Mouse (Mus musculus): ENCODE data around the gene Smagp. TPM values are rescaled to one million over a fixed set of nuclear protein-coding genes. Genes with fewer than 3 reads are reported as not detected.

Gene Smagp
- polyA plus RNA-seq, 1 experiment from 2014 or later: 3.2 TPM

DNA sequence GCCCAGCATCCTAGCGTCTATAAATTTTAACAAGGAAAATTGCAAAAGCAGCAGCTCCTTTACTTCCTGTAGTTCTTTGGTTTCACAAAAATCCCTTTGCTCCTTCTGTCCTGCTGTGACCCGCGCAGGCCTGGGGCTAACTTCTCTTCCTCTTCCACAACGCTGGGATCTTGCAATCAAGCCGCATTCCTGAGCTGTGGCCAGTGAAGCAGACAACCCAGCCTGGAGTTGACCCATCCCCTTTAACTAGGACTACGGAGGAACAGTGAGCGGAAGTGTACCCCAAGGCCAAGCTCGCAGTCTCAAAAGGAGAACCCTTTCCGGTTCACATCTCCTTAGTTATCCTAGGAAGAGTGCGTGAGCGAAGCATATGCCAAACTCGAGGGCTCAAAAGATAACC lies 41.8 kb upstream of the Smagp start:
- H3K4me2 ChIP-seq (ENCODE audit: low read length): no peak overlapping the region
- H3K4me1 ChIP-seq (ENCODE audit: control insufficient read depth, insufficient read depth, low read length): no peaks in the 10 kb centered on the region
- WGBS: 82% methylated on average over 12 of the region's 12 CpGs
- no peak overlapping the region for H3K4me3 ChIP-seq (ENCODE audit: low read depth, low read length)
- H3K36me3 ChIP-seq (ENCODE audit: control insufficient read depth, insufficient read depth, low read length): no peaks in the 10 kb centered on the region
- no peak for ATAC-seq
- H3K9ac ChIP-seq (ENCODE audit: low read depth, low read length): no peak overlapping the region
- H3K9me3 ChIP-seq (replicated peaks; ENCODE audit: control insufficient read depth, low read length, poor library complexity, severe bottlenecking): no peaks in the 10 kb centered on the region
- H3K27ac ChIP-seq (ENCODE audit: low read length): no peak overlapping the region
- H3K27me3 ChIP-seq (ENCODE audit: control insufficient read depth, insufficient read depth, low read depth, low read length): no peaks in the 10 kb centered on the region

DNA sequence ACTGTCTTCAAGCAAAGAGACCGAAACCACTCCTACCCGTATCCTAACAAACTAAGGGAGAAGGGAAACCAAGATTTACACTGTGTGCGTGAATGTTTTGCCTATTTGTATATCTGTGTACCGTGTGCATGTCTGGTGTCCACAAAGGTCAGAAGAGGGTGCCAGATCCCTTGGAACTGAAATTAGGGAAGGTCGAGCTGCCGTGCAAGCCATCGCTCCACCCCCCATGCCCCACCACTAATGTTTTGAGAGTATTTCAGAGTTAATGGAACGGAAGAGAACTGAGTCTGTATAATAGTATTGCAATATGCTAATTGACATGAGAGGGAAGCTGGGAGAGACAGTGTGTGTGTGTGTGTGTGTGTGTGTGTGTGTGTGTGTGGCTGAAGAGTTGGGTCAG lies 40.9 kb upstream of the Smagp start:
- H3K4me3 ChIP-seq (ENCODE audit: low read depth, low read length): no peak overlapping the region
- no peak overlapping the region for H3K27ac ChIP-seq (ENCODE audit: low read length)
- ATAC-seq: no peak
- 86% methylated on average over 8 of the region's 8 CpGs for WGBS
- no peaks in the 10 kb centered on the region for H3K4me1 ChIP-seq (ENCODE audit: control insufficient read depth, insufficient read depth, low read length)
- H3K9me3 ChIP-seq (replicated peaks; ENCODE audit: control insufficient read depth, low read length, poor library complexity, severe bottlenecking): no peaks in the 10 kb centered on the region
- H3K27me3 ChIP-seq (ENCODE audit: control insufficient read depth, insufficient read depth, low read depth, low read length): no peaks in the 10 kb centered on the region
- no peak overlapping the region for H3K9ac ChIP-seq (ENCODE audit: low read depth, low read length)
- H3K4me2 ChIP-seq (ENCODE audit: low read length): no peak overlapping the region
- H3K36me3 ChIP-seq (ENCODE audit: control insufficient read depth, insufficient read depth, low read length): no peaks in the 10 kb centered on the region

DNA sequence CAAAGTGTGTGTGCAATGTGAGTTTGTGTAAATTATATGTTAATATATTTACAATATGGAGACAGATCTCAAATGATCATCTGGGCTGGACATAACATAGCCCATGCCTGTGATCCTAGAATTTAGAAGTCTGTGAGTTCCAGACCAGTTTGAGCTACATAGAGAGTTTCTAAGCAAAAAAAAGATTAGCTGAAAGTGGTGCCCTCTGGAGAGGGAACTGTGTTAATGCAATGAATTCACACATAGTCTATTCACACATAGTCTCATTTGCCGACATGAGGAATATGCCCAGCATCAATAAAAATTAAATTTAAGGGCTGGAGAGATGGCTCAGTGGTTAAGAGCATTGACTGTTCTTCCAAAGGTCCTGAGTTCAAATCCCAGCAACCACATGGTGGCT lies 39.8 kb upstream of the Smagp start:
- H3K36me3 ChIP-seq (ENCODE audit: control insufficient read depth, insufficient read depth, low read length): no peaks in the 10 kb centered on the region
- H3K27ac ChIP-seq (ENCODE audit: low read length): no peak overlapping the region

DNA sequence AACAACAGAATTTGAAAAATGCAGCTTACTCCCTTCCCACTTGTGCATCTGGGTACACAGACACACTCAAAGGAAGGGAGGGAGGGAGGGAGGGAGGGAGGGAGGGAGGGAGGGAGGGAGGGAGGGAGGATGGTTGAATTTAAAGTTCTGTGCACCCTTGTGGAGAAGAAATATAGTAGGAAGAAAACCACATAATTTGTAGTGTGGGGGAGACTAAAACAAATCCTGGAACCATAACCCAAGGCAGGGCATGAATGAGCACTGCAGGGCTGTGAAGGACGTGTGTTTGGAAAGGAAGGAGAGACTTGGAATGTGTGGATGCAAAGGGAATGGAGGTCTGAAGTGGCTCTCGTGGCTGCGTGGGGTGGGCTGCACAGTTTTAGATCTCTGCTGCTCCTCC lies 38.7 kb upstream of the Smagp start:
- Histone ChIP-seq H3K4me2 (ENCODE audit: low read length) (no peak overlapping the region), H3K4me1 (ENCODE audit: control insufficient read depth, insufficient read depth, low read length) (no peaks in the 10 kb centered on the region), H3K9me3 (replicated peaks; ENCODE audit: control insufficient read depth, low read length, poor library complexity, severe bottlenecking) (no peaks in the 10 kb centered on the region), H3K9ac (ENCODE audit: low read depth, low read length) (no peak overlapping the region), H3K27me3 (ENCODE audit: control insufficient read depth, insufficient read depth, low read depth, low read length) (no peaks in the 10 kb centered on the region), H3K27ac (ENCODE audit: low read length) (no peak overlapping the region), H3K36me3 (ENCODE audit: control insufficient read depth, insufficient read depth, low read length) (no peaks in the 10 kb centered on the region), H3K4me3 (ENCODE audit: low read depth, low read length) (no peak overlapping the region)
- ATAC-seq: no peak
- WGBS: 69% methylated on average over 3 of the region's 3 CpGs

More for the DNA sequence above, 39.8 kb upstream of the Smagp start:
- Histone ChIP-seq H3K9me3 (replicated peaks; ENCODE audit: control insufficient read depth, low read length, poor library complexity, severe bottlenecking) (no peaks in the 10 kb centered on the region), H3K27me3 (ENCODE audit: control insufficient read depth, insufficient read depth, low read depth, low read length) (no peaks in the 10 kb centered on the region), H3K9ac (ENCODE audit: low read depth, low read length) (no peak overlapping the region), H3K4me1 (ENCODE audit: control insufficient read depth, insufficient read depth, low read length) (no peaks in the 10 kb centered on the region), H3K4me3 (ENCODE audit: low read depth, low read length) (no peak overlapping the region), H3K4me2 (ENCODE audit: low read length) (no peak overlapping the region)
- WGBS: 91% methylated on average over 1 of the region's 1 CpGs
- no peak for ATAC-seq

DNA sequence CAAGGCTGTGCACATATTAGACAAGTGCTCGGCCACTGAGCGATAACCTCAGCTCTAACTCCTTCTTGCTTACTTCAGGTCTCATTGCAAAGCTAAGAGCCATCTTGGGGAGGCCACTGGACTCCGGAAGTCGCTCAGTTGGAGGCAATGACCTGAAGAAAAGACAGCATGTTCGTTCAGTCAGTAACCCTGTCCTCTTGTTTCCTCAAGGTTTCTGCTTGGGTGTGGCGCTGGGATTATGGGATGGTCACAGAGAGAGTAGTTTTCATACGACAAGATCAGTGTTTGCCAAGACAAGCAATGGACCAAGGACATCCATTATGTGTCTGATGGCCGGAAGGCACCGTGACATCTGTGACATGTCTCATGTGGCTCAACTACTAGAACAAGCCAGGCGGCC lies 37.8 kb upstream of the Smagp start:
- Histone ChIP-seq H3K27ac (ENCODE audit: low read length) (no peak overlapping the region), H3K4me2 (ENCODE audit: low read length) (no peak overlapping the region), H3K9me3 (replicated peaks; ENCODE audit: control insufficient read depth, low read length, poor library complexity, severe bottlenecking) (no peaks in the 10 kb centered on the region), H3K27me3 (ENCODE audit: control insufficient read depth, insufficient read depth, low read depth, low read length) (no peaks in the 10 kb centered on the region), H3K9ac (ENCODE audit: low read depth, low read length) (no peak overlapping the region), H3K4me1 (ENCODE audit: control insufficient read depth, insufficient read depth, low read length) (no peaks in the 10 kb centered on the region), H3K36me3 (ENCODE audit: control insufficient read depth, insufficient read depth, low read length) (no peaks in the 10 kb centered on the region), H3K4me3 (ENCODE audit: low read depth, low read length) (no peak overlapping the region)
- ATAC-seq: no peak
- 86% methylated on average over 10 of the region's 10 CpGs for WGBS

DNA sequence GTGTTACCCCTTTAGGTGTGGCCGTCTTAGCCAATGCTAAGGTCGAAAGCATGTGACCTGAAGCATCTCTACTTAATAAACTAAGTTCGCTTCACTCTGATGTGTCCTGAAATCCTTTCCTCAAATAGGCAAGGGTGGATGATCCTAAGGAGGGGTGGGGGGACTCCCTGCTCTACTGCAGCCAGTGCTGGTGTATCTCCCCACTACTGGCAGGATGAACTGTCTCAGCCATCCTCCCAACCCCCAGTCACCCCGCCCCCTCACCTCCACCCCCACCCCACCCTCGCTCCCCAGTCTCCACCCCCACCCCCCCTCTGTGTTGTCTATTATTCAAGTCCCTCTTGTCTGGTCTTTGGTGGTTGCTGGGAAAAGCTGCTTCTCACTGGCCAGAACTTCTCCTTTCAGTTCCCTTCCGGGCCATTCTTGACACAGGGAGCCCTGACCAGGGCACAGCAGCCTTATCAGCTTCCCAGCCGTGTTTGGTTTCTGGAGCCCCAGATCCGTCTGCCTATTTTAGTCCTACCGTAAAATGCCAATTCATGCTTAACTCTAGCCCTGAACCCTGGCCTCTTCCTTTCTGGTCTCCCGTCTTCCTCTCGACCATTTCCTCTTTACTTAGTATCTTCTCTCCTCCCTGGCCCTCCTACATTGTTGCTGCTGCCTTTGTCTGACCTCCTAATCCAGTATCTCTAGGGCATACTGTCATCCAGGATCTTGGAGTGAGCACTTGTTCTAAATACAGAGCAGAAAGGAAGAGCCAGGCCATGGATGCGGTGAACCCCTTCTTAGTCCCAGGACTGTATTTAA lies 37.0 kb upstream of the Smagp start:
- H3K27ac ChIP-seq (ENCODE audit: low read length): no peak overlapping the region
- no peak for ATAC-seq
- H3K4me2 ChIP-seq (ENCODE audit: low read length): no peak overlapping the region
- no peaks in the 10 kb centered on the region for H3K9me3 ChIP-seq (replicated peaks; ENCODE audit: control insufficient read depth, low read length, poor library complexity, severe bottlenecking)
- no peaks in the 10 kb centered on the region for H3K36me3 ChIP-seq (ENCODE audit: control insufficient read depth, insufficient read depth, low read length)
- no peak overlapping the region for H3K4me3 ChIP-seq (ENCODE audit: low read depth, low read length)
- H3K4me1 ChIP-seq (ENCODE audit: control insufficient read depth, insufficient read depth, low read length): no peaks in the 10 kb centered on the region
- 41% methylated on average over 12 of the region's 12 CpGs for WGBS
- no peak overlapping the region for H3K9ac ChIP-seq (ENCODE audit: low read depth, low read length)
- H3K27me3 ChIP-seq (ENCODE audit: control insufficient read depth, insufficient read depth, low read depth, low read length): no peaks in the 10 kb centered on the region

DNA sequence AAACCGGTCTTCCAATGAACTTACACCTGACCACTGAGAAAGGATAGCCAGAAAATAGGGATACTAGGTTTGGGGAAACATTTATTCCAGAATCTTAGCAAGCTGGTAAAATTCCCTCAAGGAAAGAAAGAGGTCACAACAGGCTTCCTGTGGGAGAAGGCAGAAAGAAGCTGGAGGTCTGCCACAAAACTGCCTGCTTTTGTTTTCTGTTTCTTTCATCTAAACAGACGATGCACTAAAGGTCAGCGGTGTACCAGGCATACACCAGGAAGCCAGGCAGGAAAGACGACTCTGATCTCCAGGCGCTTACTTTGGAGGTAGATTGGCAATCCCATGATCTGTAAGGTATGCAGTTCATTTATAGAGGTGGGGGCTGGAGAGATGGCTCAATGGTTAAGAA lies 34.1 kb upstream of the Smagp start:
- peaks cover 7% of the 10 kb centered on the region for H3K4me1 ChIP-seq (ENCODE audit: control insufficient read depth, insufficient read depth, low read length)
- H3K4me2 ChIP-seq (ENCODE audit: low read length): no peak overlapping the region
- H3K9ac ChIP-seq (ENCODE audit: low read depth, low read length): no peak overlapping the region
- H3K27me3 ChIP-seq (ENCODE audit: control insufficient read depth, insufficient read depth, low read depth, low read length): no peaks in the 10 kb centered on the region
- no peaks in the 10 kb centered on the region for H3K9me3 ChIP-seq (replicated peaks; ENCODE audit: control insufficient read depth, low read length, poor library complexity, severe bottlenecking)
- WGBS: 72% methylated on average over 5 of the region's 5 CpGs
- no peak overlapping the region for H3K27ac ChIP-seq (ENCODE audit: low read length)
- no peaks in the 10 kb centered on the region for H3K36me3 ChIP-seq (ENCODE audit: control insufficient read depth, insufficient read depth, low read length)
- ATAC-seq: no peak
- H3K4me3 ChIP-seq (ENCODE audit: low read depth, low read length): no peak overlapping the region

DNA sequence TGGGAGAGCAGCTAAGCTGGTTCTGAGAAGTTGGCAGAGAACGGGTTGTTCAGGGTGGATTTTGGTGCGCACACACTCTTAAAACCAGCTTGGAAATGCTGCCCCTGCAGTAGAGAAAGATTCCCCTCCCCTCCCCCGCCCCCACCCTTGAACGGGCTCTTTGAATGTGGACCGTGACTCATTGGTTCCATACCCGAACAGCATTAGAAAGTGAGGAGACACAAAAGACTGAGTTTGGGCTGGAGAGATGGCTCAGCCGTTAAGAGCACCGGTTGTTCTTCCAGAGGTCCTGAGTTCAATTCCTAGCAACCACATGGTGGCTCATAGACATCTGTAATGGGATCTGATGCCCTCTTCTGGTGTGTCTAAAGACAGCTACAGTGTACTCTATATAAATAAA lies 33.3 kb upstream of the Smagp start:
- H3K4me3 ChIP-seq (ENCODE audit: low read depth, low read length): no peak overlapping the region

DNA sequence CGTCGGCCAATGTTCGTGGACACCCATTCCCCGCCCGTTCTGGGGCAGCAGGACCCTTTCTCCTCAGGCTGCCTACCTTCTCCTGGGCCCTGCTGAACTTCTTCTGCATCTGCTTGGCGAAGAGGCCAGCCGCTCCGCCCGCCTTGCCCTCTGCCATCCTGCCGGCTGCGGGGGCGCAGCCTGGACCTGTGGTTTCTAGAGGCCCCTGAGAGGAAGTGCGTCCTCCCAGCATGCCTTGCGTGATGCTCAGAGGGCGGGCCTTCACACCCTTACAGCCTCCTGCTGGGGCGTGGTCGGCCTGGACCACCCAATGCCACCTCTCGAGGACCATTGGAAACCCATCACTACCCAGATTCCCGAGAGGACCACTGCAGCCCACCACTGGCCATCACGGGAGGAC lies 32.6 kb upstream of the Smagp start, which contains the start of gene Bin2:
TSS of gene Bin2 (minus strand) at position 217 of the 400 bp plus-strand sequence.
- 95% methylated on average over 20 of the region's 20 CpGs for WGBS
- Histone ChIP-seq H3K4me3 (ENCODE audit: low read depth, low read length) (no peak within 1 kb of the TSS), H3K27me3 (ENCODE audit: control insufficient read depth, insufficient read depth, low read depth, low read length) (no peaks in the 10 kb centered on the region), H3K36me3 (ENCODE audit: control insufficient read depth, insufficient read depth, low read length) (no peaks in the 10 kb centered on the region), H3K9me3 (replicated peaks; ENCODE audit: control insufficient read depth, low read length, poor library complexity, severe bottlenecking) (no peaks in the 10 kb centered on the region), H3K4me2 (ENCODE audit: low read length) (no peak within 1 kb of the TSS), H3K27ac (ENCODE audit: low read length) (no peak within 1 kb of the TSS), H3K9ac (ENCODE audit: low read depth, low read length) (no peak within 1 kb of the TSS), H3K4me1 (ENCODE audit: control insufficient read depth, insufficient read depth, low read length) (peaks cover 11% of the 10 kb centered on the region)
- ATAC-seq: no peak

More for the DNA sequence above, 33.3 kb upstream of the Smagp start:
- no peak for ATAC-seq
- Histone ChIP-seq H3K4me2 (ENCODE audit: low read length) (no peak overlapping the region), H3K4me1 (ENCODE audit: control insufficient read depth, insufficient read depth, low read length) (peaks cover 11% of the 10 kb centered on the region), H3K9ac (ENCODE audit: low read depth, low read length) (no peak overlapping the region), H3K27ac (ENCODE audit: low read length) (no peak overlapping the region), H3K36me3 (ENCODE audit: control insufficient read depth, insufficient read depth, low read length) (no peaks in the 10 kb centered on the region), H3K9me3 (replicated peaks; ENCODE audit: control insufficient read depth, low read length, poor library complexity, severe bottlenecking) (no peaks in the 10 kb centered on the region), H3K27me3 (ENCODE audit: control insufficient read depth, insufficient read depth, low read depth, low read length) (no peaks in the 10 kb centered on the region)
- WGBS: 78% methylated on average over 8 of the region's 8 CpGs

Data from midbrain, embryonic 16.5 days (tissue).